Mouse (Mus musculus) gastrocnemius, postnatal 10 days (tissue): ENCODE measurements around the gene Fli1. TPM values are rescaled to one million over a fixed set of nuclear protein-coding genes. Genes with fewer than 3 reads are reported as not detected.

ENCODE experiments used
- DNase-seq: peaks from one replicate; pipeline ENCODE4 v3.0.0; 2021; ENCODE audit warnings: mixed read lengths
- long read RNA-seq, 2 experiments: library from polyadenylated mRNA; stranded (forward); transcript quantifications; one replicate each; pipeline ENCODE4 v2.0.0; 2021
- total RNA-seq, 2 experiments: library from RNA; stranded (reverse); gene quantifications; 2 replicates each; pipeline ENCODE4 v1.2.3; 2021

Fli1 gene
- total RNA-seq: 10 to 100 TPM; 17.2 to 19.9 TPM
- long read RNA-seq, experiment 1, transcript Fli1-201 (9 exons, 3,318 nt): major isoform, 9 of 12 reads
- long read RNA-seq, experiment 1, partial matches to known transcripts: 3 of 12 reads
- long read RNA-seq, experiment 1, other reads (novel, unspliced or antisense): 0 of 12 reads
- long read RNA-seq, experiment 2, transcript Fli1-201 (9 exons, 3,318 nt): major isoform, 6 of 9 reads
- long read RNA-seq, experiment 2, partial matches to known transcripts: 1 of 9 reads
- long read RNA-seq, experiment 2, other reads (novel, unspliced or antisense): 2 of 9 reads

GRCm38 (mm10) chr9:32542212-32543039 lies at the start of gene Fli1:
Gene Fli1, minus strand, starts transcription at chr9:32542861.
- no peak for DNase-seq

- DNase-seq: peak; percentile 47
These were observed 49.3 kb upstream of the Fli1 start for GRCm38 (mm10) chr9:32591732-32592582.

- no peak for DNase-seq
These were observed 47.9 kb upstream of the Fli1 start for GRCm38 (mm10) chr9:32590571-32590970.

- DNase-seq: peak; percentile 87
These were observed 47.2 kb upstream of the Fli1 start for GRCm38 (mm10) chr9:32589900-32590299.

GRCm38 (mm10) chr9:32585357-32585756 lies 42.7 kb upstream of the Fli1 start:
- DNase-seq: peak; percentile 48

GRCm38 (mm10) chr9:32583905-32584304 lies 41.2 kb upstream of the Fli1 start:
- no peak for DNase-seq

GRCm38 (mm10) chr9:32581851-32582573 lies 39.4 kb upstream of the Fli1 start:
- DNase-seq: no peak

- no peak for DNase-seq
These were observed 35.8 kb upstream of the Fli1 start for GRCm38 (mm10) chr9:32578411-32578810.

GRCm38 (mm10) chr9:32573638-32574037 lies 31.0 kb upstream of the Fli1 start:
- no peak for DNase-seq

- DNase-seq: no peak
These were observed 29.0 kb upstream of the Fli1 start for GRCm38 (mm10) chr9:32571676-32572075.

GRCm38 (mm10) chr9:32570547-32570946 lies 27.9 kb upstream of the Fli1 start:
- DNase-seq: no peak

- DNase-seq: no peak
These were observed 26.6 kb upstream of the Fli1 start for GRCm38 (mm10) chr9:32569261-32569660.

- DNase-seq: no peak
These were observed 24.9 kb upstream of the Fli1 start for GRCm38 (mm10) chr9:32567603-32568002.

- DNase-seq: no peak
These were observed 22.6 kb upstream of the Fli1 start for GRCm38 (mm10) chr9:32565309-32565708.

GRCm38 (mm10) chr9:32562837-32563236 lies 20.2 kb upstream of the Fli1 start:
- no peak for DNase-seq

- no peak for DNase-seq
These were observed 19.7 kb upstream of the Fli1 start for GRCm38 (mm10) chr9:32562409-32562808.

GRCm38 (mm10) chr9:32561190-32561890 lies 18.7 kb upstream of the Fli1 start:
- no peak for DNase-seq

- no peak for DNase-seq
These were observed 17.2 kb upstream of the Fli1 start for GRCm38 (mm10) chr9:32559859-32560258.

GRCm38 (mm10) chr9:32559454-32559853 lies 16.8 kb upstream of the Fli1 start:
- DNase-seq: no peak

- DNase-seq: no peak
These were observed 13.7 kb upstream of the Fli1 start for GRCm38 (mm10) chr9:32556313-32556712.

GRCm38 (mm10) chr9:32555279-32555678 lies 12.6 kb upstream of the Fli1 start:
- no peak for DNase-seq
